Mouse (Mus musculus): Measurements from ENCODE around the gene Dennd6a. TPM values are rescaled to one million over a fixed set of nuclear protein-coding genes. Genes with fewer than 3 reads are reported as not detected.
"Not testable (repeated sequence)": the region's sequence is repeated elsewhere in the genome, so short reads cannot be mapped to it uniquely, and the experiment has no call there.

The Dennd6a gene
- total RNA-seq, 2 experiments from 2014 or later = 28.0 to 30.5 TPM

- peak; percentile 63 for ATAC-seq (ENCODE audit: poor library complexity, severe bottlenecking)
Measured at GRCm38 (mm10) chr14:26638708-26639084, 65.0 kb downstream of the Dennd6a start.

- no peak for ATAC-seq (ENCODE audit: poor library complexity, severe bottlenecking)
Measured at GRCm38 (mm10) chr14:26639251-26639650, 65.6 kb downstream of the Dennd6a start.

GRCm38 (mm10) chr14:26639961-26640360 is 66.3 kb downstream of the Dennd6a start:
- no peak for ATAC-seq (ENCODE audit: poor library complexity, severe bottlenecking)

- ATAC-seq (ENCODE audit: poor library complexity, severe bottlenecking) = peak; percentile 25; the same call in 1 of the 2 replicates
Measured at GRCm38 (mm10) chr14:26643006-26643624, 69.5 kb downstream of the Dennd6a start.

- ATAC-seq (ENCODE audit: poor library complexity, severe bottlenecking) = no peak
Measured at GRCm38 (mm10) chr14:26645989-26646650, 72.5 kb downstream of the Dennd6a start.

GRCm38 (mm10) chr14:26647811-26648210 is 74.2 kb downstream of the Dennd6a start:
- ATAC-seq (ENCODE audit: poor library complexity, severe bottlenecking) = no peak

- ATAC-seq (ENCODE audit: poor library complexity, severe bottlenecking) = peak; percentile 66
Measured at GRCm38 (mm10) chr14:26651901-26652300, 78.2 kb downstream of the Dennd6a start.

- no peak for ATAC-seq (ENCODE audit: poor library complexity, severe bottlenecking)
Measured at GRCm38 (mm10) chr14:26658178-26658577, 84.5 kb downstream of the Dennd6a start.

- ATAC-seq (ENCODE audit: poor library complexity, severe bottlenecking) = no peak
Measured at GRCm38 (mm10) chr14:26660233-26660632, 86.6 kb downstream of the Dennd6a start.

- no peak for ATAC-seq (ENCODE audit: poor library complexity, severe bottlenecking)
Measured at GRCm38 (mm10) chr14:26662016-26662415, 88.4 kb downstream of the Dennd6a start.

- ATAC-seq (ENCODE audit: poor library complexity, severe bottlenecking) = no peak
Measured at GRCm38 (mm10) chr14:26662488-26662887, 88.8 kb downstream of the Dennd6a start.

GRCm38 (mm10) chr14:26663851-26664250 is 90.2 kb downstream of the Dennd6a start:
- no peak for ATAC-seq (ENCODE audit: poor library complexity, severe bottlenecking)

GRCm38 (mm10) chr14:26667991-26668370 is 94.3 kb downstream of the Dennd6a start:
- no peak for ATAC-seq (ENCODE audit: poor library complexity, severe bottlenecking)

- peak; percentile 39 for ATAC-seq (ENCODE audit: poor library complexity, severe bottlenecking)
Measured at GRCm38 (mm10) chr14:26668371-26669291, 95.0 kb downstream of the Dennd6a start.

- ATAC-seq (ENCODE audit: poor library complexity, severe bottlenecking) = peak; percentile 84
Measured at GRCm38 (mm10) chr14:26669292-26670073, 95.8 kb downstream of the Dennd6a start, which contains the start of gene Pde12. Pde12 (minus strand) TSS chr14:26669883.

GRCm38 (mm10) chr14:26670964-26671363 is 97.3 kb downstream of the Dennd6a start:
- no peak for ATAC-seq (ENCODE audit: poor library complexity, severe bottlenecking)

GRCm38 (mm10) chr14:26671870-26672615 is 98.4 kb downstream of the Dennd6a start:
- not testable (repeated sequence) for ATAC-seq (ENCODE audit: poor library complexity, severe bottlenecking)

- ATAC-seq (ENCODE audit: poor library complexity, severe bottlenecking) = not testable (repeated sequence)
Measured at GRCm38 (mm10) chr14:26674476-26675169, 101.0 kb downstream of the Dennd6a start.

- peak; percentile 78 for ATAC-seq (ENCODE audit: poor library complexity, severe bottlenecking)
Measured at GRCm38 (mm10) chr14:26675371-26675770, 101.7 kb downstream of the Dennd6a start.
